Mouse (Mus musculus) activated CD4-positive, CD25-positive, alpha-beta regulatory T cell, adult 4 months (primary cell): ENCODE data around the gene Isl1. TPM values are rescaled to one million over a fixed set of nuclear protein-coding genes. Genes with fewer than 3 reads are reported as not detected.

ENCODE experiments used
- ATAC-seq: one replicate; pipeline ENCODE4 v1.8.0; 2017
- polyA plus RNA-seq, 2 experiments: library from polyadenylated mRNA; unstranded; fragments of 100-300 nt; shearing (Covaris generic); gene quantifications; one replicate each; pipeline ENCODE4 v1.2.1; 2017

The Isl1 gene
- polyA plus RNA-seq, 2 experiments from 2014 or later, result not detected

DNA sequence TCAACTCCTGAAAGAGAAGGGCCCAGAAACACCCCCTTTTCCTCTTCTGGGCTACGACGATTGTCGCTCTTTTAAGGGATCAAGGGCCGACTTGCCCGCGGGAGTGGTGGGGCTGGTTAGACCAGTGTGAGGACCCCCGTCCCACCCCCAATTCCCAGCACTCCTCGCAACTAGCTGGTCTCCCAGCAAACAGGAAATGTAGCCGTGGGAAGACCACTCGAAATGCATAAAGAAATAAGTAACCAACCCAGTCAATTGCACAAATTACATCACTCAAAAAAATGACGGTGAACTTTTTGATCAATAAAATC is 15.4 kb downstream of the Isl1 start:
- no peak for ATAC-seq

DNA sequence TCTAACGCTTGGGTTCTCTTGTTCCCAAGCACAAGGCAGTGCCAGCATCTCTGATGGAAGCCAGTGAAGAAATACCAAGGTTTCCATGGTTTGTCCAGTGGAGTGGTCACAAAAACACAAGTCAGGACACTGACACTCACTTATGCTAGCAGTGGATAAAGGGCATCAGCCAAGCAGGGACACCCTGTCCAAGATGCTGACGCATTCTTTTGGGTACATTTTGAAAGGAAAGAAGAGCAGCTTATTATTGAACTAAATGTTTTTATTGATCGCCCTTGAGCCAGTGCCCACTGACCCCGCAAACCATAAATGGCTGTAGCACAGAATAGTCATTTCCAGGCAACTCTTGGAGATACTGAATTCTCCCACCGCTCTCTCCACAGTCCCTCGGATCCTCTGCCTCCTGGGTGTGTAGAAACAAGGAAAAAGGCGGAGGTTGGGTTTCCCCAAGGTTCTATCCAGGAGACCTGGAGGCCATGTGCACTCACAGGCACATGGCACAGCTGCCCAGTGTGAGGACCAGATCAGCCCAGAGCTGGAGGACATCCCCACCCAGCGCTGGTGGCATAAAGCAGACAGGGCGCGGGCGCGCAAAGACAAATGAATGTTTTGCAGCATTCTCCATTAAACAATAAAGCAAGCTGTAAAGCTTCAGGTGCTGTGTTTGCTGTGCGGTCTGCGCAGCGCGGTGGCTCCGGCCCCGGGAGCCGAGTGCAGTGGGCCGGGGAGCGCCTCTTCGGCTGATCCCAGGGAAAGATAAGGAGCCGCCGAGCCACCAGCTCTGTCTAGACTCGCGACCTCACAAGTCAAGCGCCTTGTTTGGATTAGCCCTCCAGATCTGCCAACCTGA is 16.0 kb downstream of the Isl1 start:
- no peak for ATAC-seq

DNA sequence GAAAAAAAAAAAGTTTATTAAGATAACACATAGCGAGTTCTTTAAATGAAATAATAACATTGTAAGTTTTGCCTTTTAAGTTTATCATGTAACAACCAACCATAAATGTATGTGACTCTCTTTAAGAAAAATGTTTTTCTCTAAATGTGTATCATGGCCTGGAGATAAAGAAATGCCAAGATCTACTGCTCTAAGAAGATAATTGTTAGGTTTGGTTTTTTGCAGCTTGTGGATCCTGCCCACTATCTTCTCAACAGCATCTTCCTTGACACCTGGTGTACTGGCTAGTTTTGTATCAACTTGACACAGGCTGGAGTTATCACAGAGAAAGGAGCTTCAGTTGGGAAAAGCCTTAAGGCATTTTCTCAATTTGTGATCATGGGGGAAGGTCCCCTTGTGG is 19.8 kb downstream of the Isl1 start:
- ATAC-seq, result no peak

DNA sequence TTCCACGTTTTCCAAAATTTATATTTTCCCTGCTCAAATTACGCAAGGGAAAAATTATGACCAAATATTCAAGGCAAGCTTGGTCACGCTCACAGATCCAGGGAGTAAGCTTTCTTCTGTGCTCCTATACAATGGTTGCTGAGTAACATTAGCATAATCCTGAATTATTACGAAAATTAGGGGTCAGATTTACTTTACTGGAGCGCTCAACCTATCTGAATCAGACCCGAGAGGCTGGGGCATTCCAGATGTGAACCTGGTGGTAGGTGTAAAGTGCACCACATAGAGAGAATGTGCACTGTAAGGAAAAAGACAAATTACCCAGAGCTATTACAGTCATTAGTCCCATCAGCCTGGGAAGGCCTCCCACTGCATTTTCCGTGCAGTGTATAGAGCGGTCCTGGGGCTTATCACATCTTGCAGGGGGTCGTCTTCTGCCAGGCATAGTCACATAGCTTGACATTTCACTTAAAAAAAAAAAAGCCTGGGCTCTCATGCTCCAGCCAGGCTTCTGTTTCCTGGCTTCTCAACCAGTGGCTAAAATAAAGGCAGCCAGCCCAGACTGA is 30.2 kb downstream of the Isl1 start:
- ATAC-seq, result no peak
